Mouse (Mus musculus): ENCODE data around the gene Papss2.

Papss2 gene

DNA sequence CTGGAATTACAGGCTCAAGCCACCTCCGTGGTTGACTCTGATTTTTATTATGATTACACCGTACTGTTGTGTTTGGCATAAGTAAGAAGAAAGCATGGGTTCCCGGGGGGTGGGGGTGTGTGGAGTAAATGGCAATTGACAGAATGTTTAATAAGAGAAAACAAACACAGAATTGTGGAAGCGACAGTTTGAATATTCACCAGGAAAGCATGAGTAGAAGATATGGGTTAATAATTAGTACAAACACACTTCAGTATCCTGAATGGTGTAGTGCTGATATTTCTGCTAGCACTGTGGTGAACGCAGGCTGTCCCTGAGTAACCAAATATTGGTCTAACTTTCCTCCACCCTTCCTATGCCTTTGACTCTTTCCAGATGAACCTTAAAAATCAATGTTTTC is 3.8 kb downstream of the Papss2 start:
- DNase-seq (ENCODE audit: low spot score in 2 of 2), result no peak

GRCm38 (mm10) chr19:32601033-32601770 is 5.6 kb downstream of the Papss2 start:
- DNase-seq (ENCODE audit: low spot score in 2 of 2), result no peak

DNA sequence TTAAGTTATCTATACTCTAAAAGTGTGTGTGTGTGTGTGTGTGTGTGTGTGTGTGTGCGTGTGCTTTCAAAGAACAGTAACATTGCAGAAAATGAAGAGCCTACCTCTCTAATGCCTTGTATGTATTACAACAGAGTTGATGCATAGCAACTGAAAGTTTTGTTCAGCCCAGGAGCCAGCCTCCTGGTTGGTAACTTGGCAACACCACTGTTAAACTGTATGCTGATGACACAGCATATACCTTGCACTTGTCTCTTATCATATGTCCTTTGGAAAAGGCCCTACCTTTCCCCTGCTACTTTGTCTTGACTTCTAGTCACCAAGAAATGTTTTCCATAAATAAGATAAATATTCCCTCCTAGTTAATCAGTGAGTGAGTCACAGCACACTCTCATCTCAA is 7.9 kb downstream of the Papss2 start:
- DNase-seq (ENCODE audit: low spot score in 2 of 2), result no peak

DNA sequence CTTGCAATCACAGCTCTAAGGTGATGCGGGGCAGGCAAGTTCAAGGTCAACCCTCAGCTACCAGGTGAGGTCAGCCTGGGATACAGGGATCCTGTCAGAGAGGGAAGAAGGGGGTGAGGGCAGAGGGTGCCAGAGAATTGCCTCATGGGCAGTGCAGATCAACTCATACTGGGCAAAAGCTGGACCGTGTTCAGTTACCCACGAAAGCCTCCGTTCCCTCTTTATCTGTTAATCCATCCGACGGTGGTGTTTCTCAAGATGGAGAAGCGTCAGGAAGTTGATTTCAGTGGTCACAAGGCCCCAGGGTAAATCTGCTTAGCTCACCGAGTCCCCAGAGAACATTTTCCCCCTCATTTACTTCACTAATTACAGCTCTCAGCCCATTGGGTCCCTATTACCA is 8.5 kb downstream of the Papss2 start:
- DNase-seq (ENCODE audit: low spot score in 2 of 2), result no peak

DNA sequence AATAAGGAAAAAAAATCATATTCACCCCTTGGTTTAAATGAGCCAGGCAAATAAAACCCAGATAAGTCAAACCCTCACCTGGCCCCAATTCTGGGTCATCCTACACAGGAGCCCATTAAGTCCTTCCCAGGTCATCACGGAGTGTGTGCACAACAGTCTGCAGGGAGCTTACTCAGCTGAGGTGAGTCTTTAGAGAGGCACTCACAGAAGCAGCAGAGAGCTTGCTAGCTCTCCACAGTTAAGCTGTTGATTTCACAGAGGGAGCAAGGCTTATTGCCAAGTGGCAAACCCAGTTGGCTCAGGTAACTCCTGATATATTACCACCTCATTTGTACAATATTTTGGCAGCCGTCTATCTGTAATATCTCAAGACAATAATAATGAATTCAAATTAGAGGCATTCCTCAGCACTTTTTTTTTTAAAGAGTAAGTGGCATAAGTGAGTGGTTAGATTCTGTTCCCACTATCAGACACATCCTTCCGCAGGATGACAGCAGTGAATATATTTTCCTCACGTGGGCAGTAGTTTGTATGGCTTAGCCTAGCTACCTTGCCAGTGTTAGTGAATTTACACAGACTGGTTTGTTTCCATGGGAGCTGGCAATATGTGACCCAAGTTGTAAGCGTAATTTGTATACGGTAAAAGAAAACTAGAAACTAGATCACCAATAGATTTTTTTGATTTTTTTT is 9.1 kb downstream of the Papss2 start:
- DNase-seq (ENCODE audit: low spot score in 2 of 2), result no peak

- DNase-seq (ENCODE audit: low spot score in 2 of 2), result no peak
Measured at GRCm38 (mm10) chr19:32606227-32606827, 10.7 kb downstream of the Papss2 start.

DNA sequence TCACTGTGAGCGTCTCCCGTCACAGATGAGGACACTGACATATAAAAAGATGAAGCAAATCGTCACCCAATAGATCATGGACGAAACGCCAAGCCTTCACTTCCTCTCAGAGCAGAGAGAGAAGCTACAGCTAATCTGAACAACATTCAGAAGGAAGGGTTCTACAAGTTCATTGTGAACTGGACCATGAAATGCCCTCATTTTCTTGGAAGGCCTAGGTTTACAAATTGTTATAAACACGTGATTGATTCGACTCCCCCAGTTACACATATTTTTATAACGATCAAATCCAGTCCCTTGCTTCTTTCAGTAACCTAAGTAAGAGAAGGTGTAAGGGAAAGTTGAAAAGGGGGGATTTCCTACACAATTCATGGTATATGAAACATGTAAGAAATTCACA is 11.4 kb downstream of the Papss2 start:
- DNase-seq (ENCODE audit: low spot score in 2 of 2), result no peak

DNA sequence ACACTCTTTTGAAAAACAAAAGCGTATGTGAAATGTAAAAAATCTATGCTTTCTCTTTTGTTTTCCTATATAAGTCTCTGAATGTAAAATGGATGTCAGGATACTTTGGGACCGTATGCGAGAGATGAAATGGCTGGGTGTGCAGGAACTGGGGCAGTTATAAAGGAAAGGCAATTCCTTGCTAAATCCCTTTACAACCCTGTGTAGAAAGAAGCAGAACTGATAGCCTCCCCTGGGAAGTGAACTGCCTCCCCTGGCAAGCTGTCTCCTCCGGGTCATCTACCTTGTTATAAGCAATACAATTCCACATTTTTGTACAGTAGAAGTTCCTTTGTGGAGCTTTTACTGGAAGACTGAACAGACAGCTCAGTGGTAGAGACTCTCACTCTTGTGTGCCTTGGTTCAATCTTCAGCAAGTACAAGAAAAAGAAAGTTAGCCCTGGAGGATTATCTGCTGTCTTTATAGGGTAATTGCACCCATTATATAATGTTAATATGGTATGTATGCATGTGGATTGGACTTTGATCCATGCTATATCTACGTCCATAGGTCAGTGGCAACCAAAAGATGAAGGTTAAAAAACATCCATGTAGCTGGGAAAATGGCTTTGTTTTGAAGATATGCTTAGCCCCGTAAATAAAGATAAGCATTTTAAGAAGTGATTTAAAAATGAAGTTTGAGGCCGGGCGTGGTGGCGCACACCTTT is 15.9 kb downstream of the Papss2 start:
- no peak for DNase-seq (ENCODE audit: low spot score in 2 of 2)

DNA sequence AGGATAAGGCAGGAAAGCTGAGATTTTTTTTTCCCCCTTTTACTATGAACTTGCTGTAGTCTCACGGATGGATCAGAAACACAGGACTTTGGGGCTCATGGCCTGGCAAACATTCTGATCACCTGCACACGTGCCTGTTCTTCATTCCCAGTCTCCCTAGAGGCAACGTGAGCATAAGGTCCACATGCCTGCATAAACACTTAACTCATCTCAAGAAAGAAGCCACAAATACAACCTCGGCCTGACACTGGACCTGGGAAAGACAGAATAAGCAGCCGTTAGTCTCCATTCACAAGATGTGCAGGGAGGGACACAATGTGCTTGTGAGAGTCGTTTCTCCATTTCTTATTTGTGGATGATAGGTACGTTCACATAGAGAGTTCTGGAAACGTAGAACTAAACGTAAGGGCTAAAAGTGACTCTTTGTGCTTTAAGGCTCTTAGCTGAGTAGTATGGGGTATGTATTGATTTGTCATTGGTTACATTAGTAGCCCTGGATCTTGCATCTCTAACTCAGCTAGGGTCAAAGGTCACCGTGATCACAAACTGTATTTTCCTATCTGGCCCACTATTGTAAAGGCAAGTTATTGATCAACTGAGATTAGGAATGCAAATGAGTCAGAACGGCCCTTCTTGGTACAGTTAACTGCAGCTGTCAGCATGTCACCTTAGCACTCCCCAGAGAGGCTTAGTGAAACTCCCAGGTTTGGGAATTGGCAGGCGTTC is 18.6 kb downstream of the Papss2 start:
- DNase-seq (ENCODE audit: low spot score in 2 of 2), result no peak

DNA sequence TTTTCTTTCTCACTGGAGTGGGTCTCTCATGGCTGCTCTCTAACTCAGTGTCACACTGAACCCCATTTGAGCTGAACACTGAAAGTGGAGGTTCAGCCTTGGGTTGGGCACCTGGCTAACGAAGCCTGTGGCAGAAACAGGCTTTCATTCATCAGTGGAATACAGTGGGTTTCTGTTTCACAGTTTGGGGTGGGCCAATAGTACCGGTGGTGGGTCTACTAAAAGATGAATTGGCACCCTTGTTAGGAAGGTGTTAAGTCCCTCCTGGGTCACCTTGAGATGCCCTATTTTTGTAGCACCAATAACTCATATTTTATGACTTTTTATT is 19.1 kb downstream of the Papss2 start:
- DNase-seq (ENCODE audit: low spot score in 2 of 2), result no peak

GRCm38 (mm10) chr19:32616646-32617045 is 21.1 kb downstream of the Papss2 start:
- no peak for DNase-seq (ENCODE audit: low spot score in 2 of 2)

- no peak for DNase-seq (ENCODE audit: low spot score in 2 of 2)
Measured at GRCm38 (mm10) chr19:32619739-32620138, 24.1 kb downstream of the Papss2 start.

- no peak for DNase-seq (ENCODE audit: low spot score in 2 of 2)
Measured at GRCm38 (mm10) chr19:32620859-32621445, 25.4 kb downstream of the Papss2 start.

DNA sequence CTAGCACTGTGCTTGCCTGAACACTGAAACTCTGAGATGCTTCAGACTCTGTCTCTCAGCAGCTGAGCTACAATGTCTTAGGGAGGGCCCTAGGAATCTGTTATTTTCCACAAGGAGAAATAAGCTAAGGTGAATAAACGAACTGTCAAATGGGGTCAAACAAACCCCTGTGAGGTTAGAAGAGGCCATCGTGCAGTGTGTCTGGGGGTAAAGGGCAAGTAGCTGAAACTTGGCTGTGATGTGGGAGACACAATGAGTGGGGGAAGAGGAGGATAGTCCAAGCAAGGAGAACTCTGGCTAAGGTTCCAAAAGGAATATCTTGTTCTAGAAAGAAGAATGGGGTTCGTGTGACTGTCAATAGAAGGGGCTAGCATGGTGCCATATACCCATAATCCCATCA is 26.6 kb downstream of the Papss2 start:
- DNase-seq (ENCODE audit: low spot score in 2 of 2), result no peak

GRCm38 (mm10) chr19:32626768-32627331 is 31.3 kb downstream of the Papss2 start:
- no peak for DNase-seq (ENCODE audit: low spot score in 2 of 2)

DNA sequence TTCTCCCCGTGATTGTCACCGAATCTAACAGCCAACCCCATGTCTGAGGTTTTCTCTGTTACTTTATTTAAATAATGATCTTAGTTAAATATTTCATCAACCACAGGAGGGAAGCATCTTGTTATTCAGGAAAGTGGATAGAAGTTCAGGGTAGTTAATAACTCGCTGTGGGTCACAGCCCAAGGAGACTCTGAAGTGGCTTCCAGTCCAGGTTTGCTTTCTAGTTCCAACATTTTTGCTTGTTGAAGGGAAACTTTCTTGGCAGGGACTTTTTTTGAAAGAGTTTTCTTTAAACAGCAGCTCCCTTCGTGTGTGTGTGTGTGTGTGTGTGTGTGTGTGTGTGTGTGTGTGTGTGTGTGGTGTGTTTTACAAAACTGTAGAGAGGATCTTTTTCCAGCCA is 32.0 kb downstream of the Papss2 start:
- no peak for DNase-seq (ENCODE audit: low spot score in 2 of 2)

DNA sequence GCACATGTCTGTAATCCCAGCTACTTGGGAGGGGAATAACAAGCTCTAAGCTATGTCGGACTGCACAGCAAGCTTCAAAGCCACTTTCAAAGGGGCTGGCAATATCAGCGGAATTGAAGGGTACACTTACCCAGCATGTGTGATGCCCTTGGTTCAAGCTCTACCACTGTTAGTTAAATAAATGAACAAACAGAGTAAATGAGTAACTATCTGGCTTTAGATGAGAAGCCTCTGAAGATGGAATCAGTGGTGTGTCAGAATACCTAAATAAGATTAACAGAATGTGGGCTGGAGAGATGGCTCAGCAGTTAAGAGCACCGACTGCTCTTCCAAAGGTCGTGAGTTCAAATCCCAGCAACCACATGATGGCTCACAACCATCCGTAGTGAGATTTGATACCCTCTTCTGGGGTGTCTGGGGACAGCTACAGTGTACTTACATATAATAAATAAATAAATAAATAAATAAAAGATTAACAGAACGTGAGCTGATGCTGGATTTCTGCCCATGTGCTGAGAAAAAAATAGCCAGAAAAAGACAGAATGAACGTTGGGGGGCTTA is 33.1 kb downstream of the Papss2 start:
- no peak for DNase-seq (ENCODE audit: low spot score in 2 of 2)

GRCm38 (mm10) chr19:32634916-32635315 is 39.3 kb downstream of the Papss2 start:
- no peak for DNase-seq (ENCODE audit: low spot score in 2 of 2)

DNA sequence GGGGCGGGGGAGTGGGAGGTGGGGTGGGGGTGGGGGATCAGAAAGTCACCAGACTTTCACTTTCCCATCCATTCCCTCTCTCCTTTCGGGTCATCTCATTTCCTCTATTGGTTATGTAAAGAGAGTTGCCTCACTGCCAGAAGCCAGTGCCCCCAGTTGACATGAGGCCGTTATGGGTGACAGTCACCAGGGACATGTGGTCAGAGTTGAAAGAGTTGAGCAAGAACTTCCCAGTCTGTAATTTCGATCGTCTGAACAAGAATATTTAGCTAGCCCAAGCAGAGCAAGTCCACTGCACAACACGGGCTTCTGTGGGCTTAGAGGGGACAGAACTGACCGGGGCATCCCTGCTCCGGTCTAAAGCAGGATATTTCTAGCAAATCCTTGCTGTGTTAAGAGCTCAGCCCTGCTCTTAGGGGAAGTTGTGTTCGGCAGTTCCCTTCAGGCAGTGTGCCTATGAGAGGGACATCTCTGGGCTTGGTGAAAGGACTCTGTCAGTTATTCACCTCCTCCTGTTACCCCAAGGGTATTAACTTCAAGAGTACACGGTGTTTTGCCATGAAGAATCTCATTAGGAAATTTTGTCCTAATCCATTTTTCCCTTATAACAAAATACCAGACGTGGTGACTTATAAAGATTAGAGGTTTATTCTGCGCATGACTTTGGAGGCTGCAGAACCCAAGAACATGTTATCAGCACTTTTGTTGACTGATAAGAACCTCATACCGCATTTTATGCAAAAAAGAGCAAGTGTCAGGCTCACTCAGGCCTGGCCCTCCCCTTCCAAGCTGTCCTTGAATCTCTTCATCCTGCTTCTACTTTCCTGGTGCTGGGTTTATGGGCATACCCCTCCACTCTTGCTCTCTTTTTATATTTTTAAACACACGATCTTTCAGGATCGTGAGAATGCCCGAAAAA is 42.0 kb downstream of the Papss2 start:
- no peak for DNase-seq (ENCODE audit: low spot score in 2 of 2)
